Mouse (Mus musculus) cortical plate, adult 2 months (tissue): Measurements from ENCODE around the gene Kcnd2.

ENCODE experiments used
- CTCF ChIP-seq: fragments of 200-500 bp; IDR thresholded peaks from 2 replicates; pipeline ENCODE4 v1.5.1; 2011; ENCODE audit warnings: mild to moderate bottlenecking, control low read depth, low read length; ENCODE audit not compliant: insufficient read depth; ENCODE audit errors: extremely low read depth
- POLR2A ChIP-seq: fragments of 200-500 bp; IDR thresholded peaks from 2 replicates; pipeline ENCODE4 v1.6.1; 2011; ENCODE audit warnings: mild to moderate bottlenecking, low read length, control low read depth; ENCODE audit not compliant: insufficient read depth; ENCODE audit errors: extremely low read depth

GRCm38 (mm10) chr6:21267897-21268296 lies 52.6 kb downstream of the Kcnd2 start:
- TF ChIP-seq CTCF (no peak), POLR2A (no peak)
